Mouse (Mus musculus): ENCODE measurements around the gene Nsrp1. TPM values are rescaled to one million over a fixed set of nuclear protein-coding genes. Genes with fewer than 3 reads are reported as not detected.

Gene Nsrp1
- polyA plus RNA-seq, 1 experiment = 0.92 TPM

GRCm38 (mm10) chr11:77063406-77063805 lies 14.8 kb downstream of the Nsrp1 start:
- 74% methylated on average over 2 of the region's 2 CpGs for WGBS
- DNase-seq (ENCODE audit: low read depth, low spot score) = no peak

GRCm38 (mm10) chr11:77061951-77062350 lies 16.3 kb downstream of the Nsrp1 start:
- DNase-seq (ENCODE audit: low read depth, low spot score) = no peak
- WGBS = 63% methylated on average over 5 of the region's 5 CpGs

- WGBS = 91% methylated on average over 2 of the region's 2 CpGs
Observed at GRCm38 (mm10) chr11:77042816-77043215, 35.4 kb downstream of the Nsrp1 start.

GRCm38 (mm10) chr11:77041891-77042290 lies 36.3 kb downstream of the Nsrp1 start:
- WGBS = 91% methylated on average over 4 of the region's 4 CpGs
- DNase-seq (ENCODE audit: low read depth, low spot score) = no peak

More at GRCm38 (mm10) chr11:77042816-77043215, 35.4 kb downstream of the Nsrp1 start:
- no peak for DNase-seq (ENCODE audit: low read depth, low spot score)

- DNase-seq (ENCODE audit: low read depth, low spot score) = no peak
- 72% methylated on average over 14 of the region's 14 CpGs for whole genome bisulfite sequencing
Observed at GRCm38 (mm10) chr11:77031151-77031934, 46.9 kb downstream of the Nsrp1 start.

GRCm38 (mm10) chr11:77028157-77028556 lies 50.1 kb downstream of the Nsrp1 start:
- DNase-seq (ENCODE audit: low read depth, low spot score) = no peak
- 88% methylated on average over 3 of the region's 3 CpGs for WGBS

GRCm38 (mm10) chr11:77026559-77026958 lies 51.7 kb downstream of the Nsrp1 start:
- 85% methylated on average over 3 of the region's 3 CpGs for WGBS
- DNase-seq (ENCODE audit: low read depth, low spot score) = no peak

GRCm38 (mm10) chr11:77021749-77022396 lies 56.4 kb downstream of the Nsrp1 start:
- DNase-seq (ENCODE audit: low read depth, low spot score) = no peak
- 32% methylated on average over 9 of the region's 9 CpGs for WGBS

- no peak for DNase-seq (ENCODE audit: low read depth, low spot score)
- 26% methylated on average over 8 of the region's 8 CpGs for WGBS
Observed at GRCm38 (mm10) chr11:77019539-77019938, 58.7 kb downstream of the Nsrp1 start.

GRCm38 (mm10) chr11:77018046-77018445 lies 60.2 kb downstream of the Nsrp1 start:
- DNase-seq (ENCODE audit: low read depth, low spot score) = no peak
- WGBS = 88% methylated on average over 11 of the region's 11 CpGs

- DNase-seq (ENCODE audit: low read depth, low spot score) = no peak
- whole genome bisulfite sequencing = 40% methylated on average over 10 of the region's 10 CpGs
Observed at GRCm38 (mm10) chr11:77010762-77011475, 67.3 kb downstream of the Nsrp1 start.

GRCm38 (mm10) chr11:77009069-77010025 lies 68.9 kb downstream of the Nsrp1 start:
- 25% methylated on average over 16 of the region's 16 CpGs for WGBS
- no peak for DNase-seq (ENCODE audit: low read depth, low spot score)

GRCm38 (mm10) chr11:77006616-77007015 lies 71.6 kb downstream of the Nsrp1 start:
- no peak for DNase-seq (ENCODE audit: low read depth, low spot score)
- 31% methylated on average over 6 of the region's 6 CpGs for WGBS

- DNase-seq (ENCODE audit: low read depth, low spot score) = no peak
- WGBS = 23% methylated on average over 4 of the region's 4 CpGs
Observed at GRCm38 (mm10) chr11:77005881-77006280, 72.4 kb downstream of the Nsrp1 start.

GRCm38 (mm10) chr11:77002361-77002760 lies 75.9 kb downstream of the Nsrp1 start:
- no peak for DNase-seq (ENCODE audit: low read depth, low spot score)

GRCm38 (mm10) chr11:77000741-77001140 lies 77.5 kb downstream of the Nsrp1 start:
- 51% methylated on average over 5 of the region's 5 CpGs for WGBS

More at GRCm38 (mm10) chr11:77002361-77002760, 75.9 kb downstream of the Nsrp1 start:
- WGBS = 52% methylated on average over 1 of the region's 1 CpGs

GRCm38 (mm10) chr11:76998705-76999226 lies 79.5 kb downstream of the Nsrp1 start:
- WGBS = 15% methylated on average over 24 of the region's 24 CpGs
- no peak for DNase-seq (ENCODE audit: low read depth, low spot score)

More at GRCm38 (mm10) chr11:77000741-77001140, 77.5 kb downstream of the Nsrp1 start:
- no peak for DNase-seq (ENCODE audit: low read depth, low spot score)

GRCm38 (mm10) chr11:76997916-76998704 lies 80.1 kb downstream of the Nsrp1 start, which contains the start of gene Slc6a4:
Gene Slc6a4, plus strand, starts transcription at chr11:76998603.
- WGBS = 1% methylated on average over 52 of the region's 52 CpGs

More at GRCm38 (mm10) chr11:76997916-76998704, 80.1 kb downstream of the Nsrp1 start, which contains the start of gene Slc6a4:
- DNase-seq (ENCODE audit: low read depth, low spot score) = no peak

Measured in large intestine, adult 2 months (tissue).